Mouse (Mus musculus): Measurements from ENCODE around the gene Dock11. TPM values are rescaled to one million over a fixed set of nuclear protein-coding genes. Genes with fewer than 3 reads are reported as not detected.

Gene Dock11
- polyA plus RNA-seq, 1 experiment from 2014 or later: 20.2 TPM

DNA sequence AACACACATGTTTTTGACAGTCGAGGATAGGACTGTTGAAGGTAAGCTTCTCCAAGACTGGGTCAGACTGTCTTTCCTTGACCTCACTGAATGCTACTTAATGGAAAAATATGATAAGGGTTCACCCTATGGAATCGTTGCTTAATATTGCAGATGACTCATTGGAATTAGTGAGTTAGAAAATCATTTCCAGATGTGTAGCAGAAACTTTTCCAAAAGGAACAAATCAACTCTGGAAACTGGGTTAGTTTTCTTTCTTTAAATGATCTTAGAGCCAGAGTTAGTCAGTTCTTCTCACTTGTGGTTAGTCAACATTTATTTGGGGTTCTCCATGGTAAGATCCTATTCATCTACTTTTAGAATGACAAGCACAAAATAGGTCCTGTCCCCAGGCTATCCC, 30.9 kb downstream of the Dock11 start:
- no peak overlapping the region for H3K27ac ChIP-seq
- H3K4me1 ChIP-seq (replicated peaks): no peaks in the 10 kb centered on the region
- no peak for ATAC-seq (ENCODE audit: insufficient number of reproducible peaks, insufficient read depth, low FRiP score, low TSS enrichment, low read depth)
- no peak overlapping the region for H3K9ac ChIP-seq (replicated peaks)
- WGBS: 75% methylated on average over 2 of the region's 2 CpGs
- no peak overlapping the region for H3K4me2 ChIP-seq
- H3K36me3 ChIP-seq: no peaks in the 10 kb centered on the region
- no peaks in the 10 kb centered on the region for H3K27me3 ChIP-seq
- no peak overlapping the region for H3K4me3 ChIP-seq (replicated peaks)
- H3K9me3 ChIP-seq: no peaks in the 10 kb centered on the region

DNA sequence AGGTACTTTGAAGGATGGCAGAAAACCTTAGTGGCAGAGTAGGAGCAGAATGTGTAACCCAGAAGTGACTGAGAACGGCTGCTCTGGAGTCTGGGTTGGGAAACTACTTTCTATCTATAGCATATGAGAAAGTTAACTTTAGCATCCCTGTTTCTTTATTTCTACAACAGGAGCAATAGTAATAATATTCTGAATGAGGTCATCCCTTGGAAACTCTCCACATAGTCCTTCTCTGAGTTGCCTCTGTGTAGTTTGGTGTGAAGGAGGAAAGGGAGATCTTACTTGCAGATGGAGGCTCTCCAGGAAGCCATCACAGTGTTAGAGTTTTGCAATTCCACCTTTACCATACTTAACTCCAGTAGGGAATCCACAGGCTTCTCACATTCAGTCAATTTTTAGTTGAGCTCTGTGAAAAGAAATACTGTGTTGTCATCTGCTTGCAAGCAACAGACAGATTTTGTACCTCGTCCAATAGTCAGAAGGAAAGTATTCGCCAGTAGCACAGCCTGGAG, 31.5 kb downstream of the Dock11 start:
- no peaks in the 10 kb centered on the region for H3K9me3 ChIP-seq
- WGBS: 82% methylated on average over 3 of the region's 3 CpGs
- ATAC-seq (ENCODE audit: insufficient number of reproducible peaks, insufficient read depth, low FRiP score, low TSS enrichment, low read depth): no peak

DNA sequence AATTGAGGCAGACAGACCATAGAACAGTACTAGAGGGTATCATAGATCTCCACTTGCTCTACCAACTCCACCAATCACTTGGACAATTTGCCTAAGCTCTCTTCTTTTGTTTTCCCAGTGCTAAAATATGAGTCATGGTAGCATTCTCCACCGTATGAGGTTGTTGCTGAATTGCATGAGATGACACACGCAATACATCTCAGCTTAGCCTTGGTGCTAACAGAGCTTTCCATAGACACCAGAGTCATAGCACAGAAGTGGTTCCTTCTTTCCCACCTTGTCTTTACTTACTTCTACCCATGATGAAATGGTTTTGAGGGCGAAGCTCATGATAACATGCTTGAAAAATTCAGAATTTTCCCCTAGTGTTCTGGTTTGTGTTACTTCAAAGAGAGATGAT, 33.3 kb downstream of the Dock11 start:
- Histone ChIP-seq H3K36me3 (no peaks in the 10 kb centered on the region), H3K4me1 (replicated peaks) (no peaks in the 10 kb centered on the region)
- WGBS: 91% methylated on average over 3 of the region's 3 CpGs

More for the DNA sequence above, 31.5 kb downstream of the Dock11 start:
- Histone ChIP-seq H3K4me3 (replicated peaks) (no peak overlapping the region), H3K9ac (replicated peaks) (no peak overlapping the region), H3K4me1 (replicated peaks) (no peaks in the 10 kb centered on the region), H3K36me3 (no peaks in the 10 kb centered on the region), H3K27ac (no peak overlapping the region), H3K27me3 (no peaks in the 10 kb centered on the region), H3K4me2 (no peak overlapping the region)

DNA sequence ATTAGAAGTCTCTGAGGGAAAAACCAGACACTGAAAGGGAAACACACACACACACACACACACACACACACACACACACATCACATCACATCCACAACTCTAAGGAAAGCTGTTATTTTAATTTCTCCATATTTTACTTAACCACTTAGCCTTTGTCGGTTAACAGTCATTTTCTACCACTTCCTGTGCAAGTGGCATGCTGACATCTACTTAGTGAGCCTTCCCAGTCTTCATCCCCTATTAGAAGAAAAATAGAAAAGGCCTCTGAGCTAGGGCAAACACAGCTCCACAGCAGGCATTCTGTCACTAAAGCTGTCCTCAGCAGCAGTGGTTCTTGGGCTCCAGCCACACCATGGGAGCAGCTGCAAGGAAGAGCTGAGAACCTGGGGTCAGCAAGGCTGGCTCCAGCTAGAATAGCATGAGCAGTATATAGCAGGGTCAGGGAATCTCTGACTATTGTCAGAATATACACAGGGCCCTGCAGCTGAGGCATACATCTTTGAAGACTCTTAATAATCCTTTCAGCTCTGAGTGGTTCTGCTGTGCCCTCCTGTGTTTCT, 36.2 kb downstream of the Dock11 start:
- no peaks in the 10 kb centered on the region for H3K27me3 ChIP-seq
- ATAC-seq (ENCODE audit: insufficient number of reproducible peaks, insufficient read depth, low FRiP score, low TSS enrichment, low read depth): no peak
- no peak overlapping the region for H3K27ac ChIP-seq
- no peak overlapping the region for H3K4me3 ChIP-seq (replicated peaks)
- 75% methylated on average over 1 of the region's 1 CpGs for whole genome bisulfite sequencing
- no peaks in the 10 kb centered on the region for H3K4me1 ChIP-seq (replicated peaks)
- H3K4me2 ChIP-seq: no peak overlapping the region
- H3K36me3 ChIP-seq: no peaks in the 10 kb centered on the region
- H3K9ac ChIP-seq (replicated peaks): no peak overlapping the region
- no peaks in the 10 kb centered on the region for H3K9me3 ChIP-seq

More for the DNA sequence above, 33.3 kb downstream of the Dock11 start:
- Histone ChIP-seq H3K9ac (replicated peaks) (no peak overlapping the region), H3K27me3 (no peaks in the 10 kb centered on the region), H3K27ac (no peak overlapping the region), H3K9me3 (no peaks in the 10 kb centered on the region), H3K4me2 (no peak overlapping the region), H3K4me3 (replicated peaks) (no peak overlapping the region)
- no peak for ATAC-seq (ENCODE audit: insufficient number of reproducible peaks, insufficient read depth, low FRiP score, low TSS enrichment, low read depth)

DNA sequence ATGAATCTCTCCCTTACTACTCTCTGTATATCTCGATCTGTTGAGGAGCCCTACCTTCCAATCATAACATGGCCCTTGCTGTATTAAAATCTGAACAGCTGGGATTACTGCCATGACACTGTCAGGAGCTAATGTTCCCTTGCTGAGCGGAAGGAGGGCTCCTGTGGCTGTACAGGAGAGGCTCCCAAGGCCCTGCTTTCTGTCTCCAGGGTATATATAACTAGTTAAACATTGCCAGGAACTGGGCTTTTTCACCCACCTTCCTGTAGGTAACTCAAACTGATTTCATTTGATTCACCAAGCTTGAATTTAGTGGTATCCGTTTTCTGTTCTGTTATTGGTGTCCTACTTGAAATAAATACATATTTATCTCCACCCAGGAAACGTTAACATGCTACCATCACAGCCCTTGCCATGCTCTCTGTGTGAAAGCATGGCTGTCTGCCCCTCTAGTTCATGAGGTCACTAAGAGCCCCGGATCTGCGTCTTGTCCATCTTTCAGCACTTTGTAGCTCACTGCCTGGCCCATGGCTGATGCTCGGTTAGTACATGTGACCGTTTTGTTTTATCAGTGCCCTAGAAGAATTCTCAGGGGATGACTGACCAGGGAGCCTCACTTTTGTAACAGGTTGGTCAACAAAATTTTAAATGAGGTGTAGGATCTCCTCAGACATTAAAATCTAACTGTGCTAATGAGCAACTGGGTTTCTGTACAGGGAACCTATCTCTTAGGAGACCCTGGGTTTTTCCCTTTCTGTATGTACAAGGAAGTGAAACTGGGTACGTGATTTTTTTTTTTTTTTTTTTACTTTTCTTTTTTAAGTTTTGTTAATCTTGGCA, 41.7 kb downstream of the Dock11 start:
- Histone ChIP-seq H3K9me3 (no peaks in the 10 kb centered on the region), H3K9ac (replicated peaks) (no peak overlapping the region), H3K36me3 (no peaks in the 10 kb centered on the region), H3K4me2 (no peak overlapping the region), H3K4me1 (replicated peaks) (no peaks in the 10 kb centered on the region), H3K27me3 (no peaks in the 10 kb centered on the region), H3K27ac (no peak overlapping the region), H3K4me3 (replicated peaks) (no peak overlapping the region)
- ATAC-seq (ENCODE audit: insufficient number of reproducible peaks, insufficient read depth, low FRiP score, low TSS enrichment, low read depth): no peak
- 76% methylated on average over 9 of the region's 9 CpGs for WGBS

DNA sequence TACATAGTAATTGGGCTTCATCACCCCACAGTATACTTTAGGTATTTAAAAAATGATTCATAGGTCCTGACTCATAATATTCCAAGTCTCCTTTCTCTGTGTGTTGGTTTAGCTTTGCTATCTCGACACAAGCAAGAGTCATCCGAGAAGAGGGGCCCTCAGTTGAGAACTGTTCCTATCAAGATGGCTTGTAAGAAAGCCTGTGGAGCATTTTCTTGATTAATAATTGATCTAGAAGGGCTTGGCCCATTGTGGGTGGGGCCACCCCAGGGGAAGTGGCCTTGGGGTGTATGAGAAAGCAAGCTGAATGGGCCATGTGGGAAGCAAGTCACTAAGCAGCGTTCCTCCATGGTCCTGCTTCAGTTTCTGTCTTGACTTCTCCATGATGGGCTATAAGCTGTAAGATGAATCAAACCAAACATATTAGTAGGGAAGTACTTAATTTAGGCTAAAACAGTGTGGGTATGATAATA, 42.3 kb downstream of the Dock11 start:
- Histone ChIP-seq H3K36me3 (no peaks in the 10 kb centered on the region), H3K4me2 (no peak overlapping the region)
- no peak for ATAC-seq (ENCODE audit: insufficient number of reproducible peaks, insufficient read depth, low FRiP score, low TSS enrichment, low read depth)

DNA sequence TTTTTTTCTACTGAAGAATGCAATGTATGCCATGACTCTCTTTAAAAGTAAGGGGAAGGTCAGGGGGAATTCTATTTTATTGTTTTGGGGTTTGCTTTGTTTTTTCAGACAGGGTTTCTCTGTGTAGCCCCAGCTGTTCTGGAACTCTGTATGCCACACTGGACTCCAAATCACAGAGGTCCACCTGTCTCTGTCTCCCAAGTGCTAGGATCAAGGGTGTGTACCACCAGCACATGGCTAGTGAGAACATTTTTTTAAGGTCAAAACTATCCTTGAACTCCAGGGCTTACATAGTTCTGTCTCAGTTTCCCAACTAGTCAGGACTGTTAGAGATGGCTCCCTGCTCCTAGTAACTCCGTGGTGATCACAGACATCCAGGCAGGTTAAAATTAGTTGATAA, 43.3 kb downstream of the Dock11 start:
- 42% methylated on average over 1 of the region's 1 CpGs for WGBS
- no peak overlapping the region for H3K9ac ChIP-seq (replicated peaks)

More for the DNA sequence above, 42.3 kb downstream of the Dock11 start:
- Histone ChIP-seq H3K27me3 (no peaks in the 10 kb centered on the region), H3K27ac (no peak overlapping the region), H3K9me3 (no peaks in the 10 kb centered on the region), H3K4me1 (replicated peaks) (no peaks in the 10 kb centered on the region), H3K4me3 (replicated peaks) (no peak overlapping the region), H3K9ac (replicated peaks) (no peak overlapping the region)
- 91% methylated on average over 3 of the region's 3 CpGs for WGBS

DNA sequence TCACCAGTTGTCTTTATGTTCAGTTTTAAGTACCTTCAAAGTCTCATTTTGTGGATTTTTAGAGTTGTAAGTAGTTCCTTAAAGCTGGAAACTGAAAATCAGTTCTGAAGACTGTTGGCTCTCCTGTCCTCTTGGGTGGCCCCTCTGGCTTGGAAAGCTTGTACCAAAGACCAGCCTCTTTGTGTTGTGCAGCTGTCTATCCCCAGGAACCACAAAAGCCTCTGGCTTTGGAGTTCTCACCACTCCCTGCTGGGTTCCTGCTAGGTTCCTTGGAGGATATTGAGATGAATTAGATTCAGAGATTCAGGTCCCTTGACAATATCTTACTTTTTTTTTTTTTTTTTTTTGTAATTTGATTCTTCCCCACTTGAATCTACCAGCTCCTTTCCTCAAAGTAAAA, 44.3 kb downstream of the Dock11 start:
- no peak for ATAC-seq (ENCODE audit: insufficient number of reproducible peaks, insufficient read depth, low FRiP score, low TSS enrichment, low read depth)

More for the DNA sequence above, 43.3 kb downstream of the Dock11 start:
- ATAC-seq (ENCODE audit: insufficient number of reproducible peaks, insufficient read depth, low FRiP score, low TSS enrichment, low read depth): no peak
- H3K36me3 ChIP-seq: no peaks in the 10 kb centered on the region
- no peaks in the 10 kb centered on the region for H3K27me3 ChIP-seq
- H3K4me1 ChIP-seq (replicated peaks): no peaks in the 10 kb centered on the region
- no peak overlapping the region for H3K4me3 ChIP-seq (replicated peaks)
- H3K27ac ChIP-seq: no peak overlapping the region
- no peak overlapping the region for H3K4me2 ChIP-seq
- no peaks in the 10 kb centered on the region for H3K9me3 ChIP-seq

DNA sequence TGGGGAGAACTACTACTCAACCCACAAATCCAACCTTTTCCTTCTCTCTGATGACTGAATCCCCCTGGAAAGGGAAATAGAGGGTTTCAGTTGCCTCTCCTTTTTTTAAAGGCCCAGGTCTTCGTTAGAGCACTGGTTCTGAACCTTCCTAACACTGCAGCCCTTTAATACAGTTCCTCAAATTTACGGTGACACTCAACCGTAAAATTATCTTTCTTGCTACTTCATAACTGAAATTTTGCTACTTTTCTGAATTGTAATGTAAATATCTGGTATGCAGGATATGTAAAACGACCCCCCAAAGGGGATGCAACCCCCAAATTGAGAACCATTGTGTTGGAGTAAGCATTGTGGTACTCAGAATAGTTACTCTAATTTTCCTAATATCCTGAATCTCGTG, 49.5 kb downstream of the Dock11 start:
- no peaks in the 10 kb centered on the region for H3K4me1 ChIP-seq (replicated peaks)
- WGBS: 79% methylated on average over 5 of the region's 5 CpGs

More for the DNA sequence above, 44.3 kb downstream of the Dock11 start:
- no peak overlapping the region for H3K4me2 ChIP-seq
- no peak overlapping the region for H3K9ac ChIP-seq (replicated peaks)
- H3K9me3 ChIP-seq: no peaks in the 10 kb centered on the region
- no peaks in the 10 kb centered on the region for H3K4me1 ChIP-seq (replicated peaks)
- no peaks in the 10 kb centered on the region for H3K36me3 ChIP-seq
- H3K4me3 ChIP-seq (replicated peaks): no peak overlapping the region
- no peaks in the 10 kb centered on the region for H3K27me3 ChIP-seq
- H3K27ac ChIP-seq: no peak overlapping the region

DNA sequence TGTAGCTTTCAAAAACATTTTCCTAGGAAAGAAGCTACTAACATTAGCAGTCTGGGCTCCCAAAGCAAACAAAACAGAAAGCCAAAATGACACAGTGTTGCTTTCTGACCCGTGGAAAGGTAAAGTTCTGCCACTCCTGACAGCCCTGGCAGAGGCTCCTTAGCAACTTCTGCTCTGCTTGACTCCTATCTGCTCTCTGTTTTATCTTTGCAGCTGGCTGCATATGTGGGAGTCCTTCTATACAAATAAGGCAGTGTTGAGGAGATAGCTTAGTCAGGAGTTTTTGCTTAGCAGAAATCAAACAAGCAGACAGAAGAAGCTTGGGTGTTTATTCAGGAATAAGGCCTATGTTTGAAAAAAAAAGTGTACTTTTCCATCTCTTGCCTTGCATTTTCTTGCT, 57.8 kb downstream of the Dock11 start:
- H3K4me2 ChIP-seq: no peak overlapping the region
- no peaks in the 10 kb centered on the region for H3K9me3 ChIP-seq
- no peak overlapping the region for H3K9ac ChIP-seq (replicated peaks)
- 69% methylated on average over 1 of the region's 1 CpGs for WGBS
- no peaks in the 10 kb centered on the region for H3K36me3 ChIP-seq
- H3K27me3 ChIP-seq: no peaks in the 10 kb centered on the region
- H3K4me1 ChIP-seq (replicated peaks): no peaks in the 10 kb centered on the region
- H3K27ac ChIP-seq: no peak overlapping the region
- no peak overlapping the region for H3K4me3 ChIP-seq (replicated peaks)
- ATAC-seq (ENCODE audit: insufficient number of reproducible peaks, insufficient read depth, low FRiP score, low TSS enrichment, low read depth): no peak

More for the DNA sequence above, 49.5 kb downstream of the Dock11 start:
- no peak overlapping the region for H3K27ac ChIP-seq
- no peaks in the 10 kb centered on the region for H3K27me3 ChIP-seq
- no peak overlapping the region for H3K9ac ChIP-seq (replicated peaks)
- no peak for ATAC-seq (ENCODE audit: insufficient number of reproducible peaks, insufficient read depth, low FRiP score, low TSS enrichment, low read depth)
- H3K4me3 ChIP-seq (replicated peaks): no peak overlapping the region
- H3K4me2 ChIP-seq: no peak overlapping the region
- H3K9me3 ChIP-seq: no peaks in the 10 kb centered on the region
- no peaks in the 10 kb centered on the region for H3K36me3 ChIP-seq

DNA sequence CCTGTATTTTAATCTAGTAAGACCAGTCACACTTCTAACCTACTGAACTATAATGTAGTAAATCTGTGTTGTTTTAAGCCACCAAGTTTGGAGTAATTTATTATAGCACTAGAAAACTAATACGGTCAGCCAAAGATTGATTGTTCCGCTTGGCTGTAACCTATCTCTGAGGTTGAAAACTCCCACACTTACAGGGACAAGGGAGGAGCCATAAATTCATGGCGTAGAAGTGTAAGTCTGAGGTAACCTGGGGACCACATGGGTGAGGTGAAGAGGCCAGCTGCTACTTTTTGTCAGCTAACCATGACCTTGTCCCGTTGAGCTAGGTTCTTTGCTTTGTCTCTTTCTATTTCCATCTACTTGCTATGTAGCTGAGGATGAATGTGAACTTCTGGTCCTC, 61.5 kb downstream of the Dock11 start:
- Histone ChIP-seq H3K27ac (no peak overlapping the region), H3K9me3 (no peaks in the 10 kb centered on the region), H3K4me2 (no peak overlapping the region), H3K9ac (replicated peaks) (no peak overlapping the region), H3K36me3 (no peaks in the 10 kb centered on the region), H3K27me3 (no peaks in the 10 kb centered on the region), H3K4me1 (replicated peaks) (no peaks in the 10 kb centered on the region), H3K4me3 (replicated peaks) (no peak overlapping the region)
- no peak for ATAC-seq (ENCODE audit: insufficient number of reproducible peaks, insufficient read depth, low FRiP score, low TSS enrichment, low read depth)
- WGBS: 68% methylated on average over 4 of the region's 4 CpGs

All from limb, embryonic 12.5 days (tissue).